ENCODE assay signal across 12 mouse cellular contexts in the genomic region with DNA sequence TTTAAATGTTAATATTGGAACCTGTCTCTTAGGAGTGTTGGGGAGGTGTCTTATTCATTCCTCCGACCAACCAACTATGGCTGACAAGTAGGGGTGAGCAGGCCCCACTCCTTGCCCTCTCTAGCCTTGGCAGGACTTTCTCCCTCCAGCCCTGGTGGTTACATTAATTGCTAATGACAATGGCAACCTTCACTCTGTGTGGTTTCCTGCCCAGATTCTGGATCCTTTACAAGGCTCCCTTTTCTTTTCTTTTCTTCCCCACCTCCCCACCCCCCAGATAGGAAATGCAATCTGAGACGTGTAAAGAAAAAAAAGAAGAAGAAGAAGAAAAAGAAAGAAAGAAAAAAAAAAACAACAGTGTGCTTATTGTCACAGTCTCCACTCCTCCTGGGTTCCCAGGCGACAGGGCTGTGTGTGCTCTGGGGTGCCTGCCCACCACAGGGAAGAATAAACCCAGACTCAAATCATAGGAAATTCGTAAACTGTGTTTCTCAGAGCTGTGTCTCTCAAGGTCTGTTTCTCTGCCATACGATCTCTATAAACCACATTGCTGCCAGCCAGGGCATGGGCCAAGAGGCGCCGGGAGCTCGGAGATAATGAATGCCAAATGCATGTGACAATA.
DNase-seq lines count a peak whose midpoint lies in the region; ATAC-seq and TF ChIP-seq lines count a peak whose summit lies in the region.
"Had no signal": no experiment of that assay in that cellular context is flagged by ENCODE, and none has a peak within 500 bp of the region (broad histone marks: within the 10 kb centered on the region; RNA-seq: fewer than 3 reads in every experiment).

No protein-coding gene starts in this region.

- TF ChIP-seq CTCF in hindbrain, postnatal 0 days (IDR thresholded peaks at IDR 0.05; ENCODE audit: low read depth): no peak
- no peak for TF ChIP-seq CTCF in thymus, adult 2 months (IDR thresholded peaks at IDR 0.05; ENCODE audit: borderline replicate concordance, control insufficient read depth, extremely low read depth, insufficient read depth, low read length, poor library complexity)

- intact Hi-C loops in heart, postnatal 14 days (cut with DNase I): no loop called here

- no peaks in the 10 kb centered on the region for H3K36me3 ChIP-seq in heart, embryonic 11.5 days (ENCODE audit: control insufficient read depth, insufficient read depth, low read length)
- no peaks in the 10 kb centered on the region for H3K36me3 ChIP-seq in embryonic facial prominence, embryonic 12.5 days
- H3K36me3 ChIP-seq in hindbrain, postnatal 0 days (ENCODE audit: insufficient read depth, low read length): no peaks in the 10 kb centered on the region
- H3K36me3 ChIP-seq in thymus, adult 2 months (ENCODE audit: control insufficient read depth, insufficient read depth, low read length): no peaks in the 10 kb centered on the region
- H3K36me3 ChIP-seq: lung, embryonic 15.5 days had no signal

- H3K4me2 ChIP-seq in heart, embryonic 11.5 days: no peak overlapping the region
- H3K4me2 ChIP-seq in embryonic facial prominence, embryonic 12.5 days (replicated peaks): no peak overlapping the region
- H3K4me2 ChIP-seq in hindbrain, postnatal 0 days (ENCODE audit: low read depth, low read length): no peak overlapping the region
- H3K4me2 ChIP-seq: lung, embryonic 15.5 days; midbrain, embryonic 11.5 days had no signal

- H3K27me3 ChIP-seq in heart, embryonic 11.5 days (ENCODE audit: control insufficient read depth, insufficient read depth, low read length): no peaks in the 10 kb centered on the region
- H3K27me3 ChIP-seq in embryonic facial prominence, embryonic 12.5 days: peaks cover 6% of the 10 kb centered on the region; the same call in 1 of the 2 replicates
- H3K27me3 ChIP-seq in hindbrain, postnatal 0 days (ENCODE audit: insufficient read depth, low read length): no peaks in the 10 kb centered on the region
- H3K27me3 ChIP-seq in thymus, adult 2 months (ENCODE audit: control insufficient read depth, insufficient read depth, low read length): no peaks in the 10 kb centered on the region
- H3K27me3 ChIP-seq: CH12.LX; lung, embryonic 15.5 days had no signal

- no peak overlapping the region for H3K9ac ChIP-seq in heart, embryonic 11.5 days (ENCODE audit: low read depth, low read length)
- H3K9ac ChIP-seq in embryonic facial prominence, embryonic 12.5 days: no peak overlapping the region
- H3K9ac ChIP-seq in hindbrain, postnatal 0 days (replicated peaks; ENCODE audit: low read length): no peak overlapping the region
- H3K9ac ChIP-seq: lung, embryonic 15.5 days had no signal

- 58% methylated on average over 8 of the region's 8 CpGs for WGBS in heart, embryonic 11.5 days (ENCODE audit: insufficient replicate concordance)
- 18% methylated on average over 8 of the region's 8 CpGs for WGBS in embryonic facial prominence, embryonic 12.5 days
- 25% methylated on average over 8 of the region's 8 CpGs for WGBS in hindbrain, postnatal 0 days
- 84% methylated on average over 8 of the region's 8 CpGs for WGBS in thymus, adult 2 months

- H3K27ac ChIP-seq in heart, embryonic 11.5 days (ENCODE audit: low read depth, low read length): 0 out of 2 replicates have a peak overlapping the region, but pooled peaks have one; percentile 12
- peak overlapping the region; percentile 9 for H3K27ac ChIP-seq in embryonic facial prominence, embryonic 12.5 days
- 0 out of 2 replicates have a peak overlapping the region, but pooled peaks have one; percentile 20 for H3K27ac ChIP-seq in hindbrain, postnatal 0 days
- H3K27ac ChIP-seq in thymus, adult 2 months (ENCODE audit: control insufficient read depth, insufficient read depth, low read length): no peak overlapping the region

- TF ChIP-seq POLR2A in thymus, adult 2 months (IDR thresholded peaks at IDR 0.05; ENCODE audit: control insufficient read depth, extremely low read depth, insufficient read depth, low read length, poor library complexity): no peak

- H3K9me3 ChIP-seq in heart, embryonic 11.5 days (replicated peaks; ENCODE audit: control insufficient read depth, low read length): no peaks in the 10 kb centered on the region
- no peaks in the 10 kb centered on the region for H3K9me3 ChIP-seq in embryonic facial prominence, embryonic 12.5 days
- no peaks in the 10 kb centered on the region for H3K9me3 ChIP-seq in hindbrain, postnatal 0 days (ENCODE audit: low read length)
- H3K9me3 ChIP-seq: lung, embryonic 15.5 days had no signal

- ATAC-seq in heart, embryonic 11.5 days (replicated peaks; ENCODE audit: insufficient number of reproducible peaks, low FRiP score, low TSS enrichment): no peak
- no peak for ATAC-seq in embryonic facial prominence, embryonic 12.5 days (ENCODE audit: insufficient number of reproducible peaks, insufficient read depth, low FRiP score, low TSS enrichment)
- ATAC-seq in hindbrain, postnatal 0 days: no peak
- ATAC-seq: intestine, embryonic 16.5 days had no signal

- H3K4me3 ChIP-seq in heart, embryonic 11.5 days (ENCODE audit: low read depth, low read length): no peak overlapping the region
- H3K4me3 ChIP-seq in embryonic facial prominence, embryonic 12.5 days: no peak overlapping the region
- no peak overlapping the region for H3K4me3 ChIP-seq in hindbrain, postnatal 0 days (ENCODE audit: low read length)
- no peak overlapping the region for H3K4me3 ChIP-seq in thymus, adult 2 months (ENCODE audit: control insufficient read depth, insufficient read depth, low read length)
- H3K4me3 ChIP-seq: lung, embryonic 15.5 days had no signal

- peaks cover 16% of the 10 kb centered on the region for H3K4me1 ChIP-seq in heart, embryonic 11.5 days (ENCODE audit: control insufficient read depth, insufficient read depth, low read length)
- H3K4me1 ChIP-seq in embryonic facial prominence, embryonic 12.5 days: peaks cover 26% of the 10 kb centered on the region
- no peaks in the 10 kb centered on the region for H3K4me1 ChIP-seq in hindbrain, postnatal 0 days (ENCODE audit: insufficient read depth, low read length)
- H3K4me1 ChIP-seq in thymus, adult 2 months (replicated peaks; ENCODE audit: control insufficient read depth, insufficient read depth, low read length): no peaks in the 10 kb centered on the region

- no peak for DNase-seq in heart, postnatal 14 days
- peak; percentile 84 for DNase-seq in Muller cell, postnatal 12 days (ENCODE audit: inconsistent ontology term)
- DNase-seq in hindbrain, postnatal 0 days (ENCODE audit: low spot score): peak; percentile 20
- no peak for DNase-seq in frontal cortex, postnatal 10 days (ENCODE audit: low spot score in 2 of 2)
- no peak for DNase-seq in thymus, adult 2 months
- DNase-seq: cerebellum, adult 9-10 months had no signal

Comparison
In these comparisons a context has a peak if more than half of its experiments do, and no peak if none do; other contexts are left out.
1. DNase-seq: peak in Muller cell, postnatal 12 days (single experiment) and hindbrain, postnatal 0 days (single experiment); none in heart, postnatal 14 days (0 of 2), frontal cortex, postnatal 10 days (0 of 2) and thymus, adult 2 months (single experiment).